Mouse (Mus musculus) cerebellum, postnatal 25 days (tissue): Measurements from ENCODE around the gene Map3k14.

Source experiments
- DNase-seq, 2 experiments: peaks; one replicate each; pipeline ENCODE4 v3.0.0; 2021; ENCODE audit warnings: mixed read lengths in 2 of 2

Map3k14 gene

GRCm38 (mm10) chr11:103271979-103272378 is 4.7 kb upstream of the Map3k14 start:
- DNase-seq = no peak

GRCm38 (mm10) chr11:103269426-103269825 is 2.2 kb upstream of the Map3k14 start:
- no peak for DNase-seq

GRCm38 (mm10) chr11:103268905-103269304 is 1.6 kb upstream of the Map3k14 start:
- DNase-seq = no peak

- no peak for DNase-seq
These were observed 1.1 kb upstream of the Map3k14 start for GRCm38 (mm10) chr11:103268350-103268749.

GRCm38 (mm10) chr11:103266729-103267345 is 435 bp downstream of the Map3k14 start:
- DNase-seq = no peak

- DNase-seq = no peak
These were observed 1.4 kb downstream of the Map3k14 start for GRCm38 (mm10) chr11:103265856-103266255.

- DNase-seq = no peak
These were observed 2.1 kb downstream of the Map3k14 start for GRCm38 (mm10) chr11:103265211-103265610.

GRCm38 (mm10) chr11:103264427-103265005 is 2.8 kb downstream of the Map3k14 start:
- DNase-seq = no peak

GRCm38 (mm10) chr11:103263551-103263950 is 3.7 kb downstream of the Map3k14 start:
- no peak for DNase-seq

- no peak for DNase-seq
These were observed 4.6 kb downstream of the Map3k14 start for GRCm38 (mm10) chr11:103262412-103263267.

GRCm38 (mm10) chr11:103261671-103262411 is 5.4 kb downstream of the Map3k14 start:
- DNase-seq = no peak

GRCm38 (mm10) chr11:103260515-103261192 is 6.6 kb downstream of the Map3k14 start:
- peak in 1 of 2 experiments; percentile 38 for DNase-seq

GRCm38 (mm10) chr11:103260034-103260433 is 7.2 kb downstream of the Map3k14 start:
- DNase-seq = no peak

GRCm38 (mm10) chr11:103257938-103258481 is 9.3 kb downstream of the Map3k14 start:
- DNase-seq = no peak

- DNase-seq = no peak
These were observed 13.7 kb downstream of the Map3k14 start for GRCm38 (mm10) chr11:103253605-103254004.

GRCm38 (mm10) chr11:103252380-103252779 is 14.9 kb downstream of the Map3k14 start:
- DNase-seq = no peak

GRCm38 (mm10) chr11:103250324-103250723 is 16.9 kb downstream of the Map3k14 start:
- DNase-seq = no peak

- DNase-seq = no peak
These were observed 17.8 kb downstream of the Map3k14 start for GRCm38 (mm10) chr11:103249509-103249908.

GRCm38 (mm10) chr11:103248837-103249236 is 18.4 kb downstream of the Map3k14 start:
- no peak for DNase-seq

- peak; percentile 65 to 76 for DNase-seq
These were observed 19.6 kb downstream of the Map3k14 start for GRCm38 (mm10) chr11:103247504-103248177.

- peak in 1 of 2 experiments; percentile 32 for DNase-seq
These were observed 20.5 kb downstream of the Map3k14 start for GRCm38 (mm10) chr11:103246731-103247290.
